Mouse (Mus musculus) kidney, adult 2 months (tissue): Measurements from ENCODE around the gene Cnnm3. TPM values are rescaled to one million over a fixed set of nuclear protein-coding genes. Genes with fewer than 3 reads are reported as not detected.

ENCODE experiments used
- DNase-seq: peaks from one replicate; pipeline ENCODE4 v3.0.0; 2021
- H3K27ac ChIP-seq: fragments of 200-500 bp; 2 replicates; pipeline ENCODE4 v1.5.1; 2012; ENCODE audit warnings: low read depth, low read length, control low read depth, inconsistent platforms; ENCODE audit not compliant: insufficient read depth
- H3K27me3 ChIP-seq: fragments of 200-500 bp; replicated peaks from 2 replicates; pipeline ENCODE4 v1.6.1; 2012; ENCODE audit warnings: mild to moderate bottlenecking, moderate library complexity, low read length, inconsistent platforms; ENCODE audit not compliant: control insufficient read depth, insufficient read depth
- H3K36me3 ChIP-seq: fragments of 200-500 bp; 2 replicates; pipeline ENCODE4 v1.6.1; 2012; ENCODE audit warnings: mild to moderate bottlenecking, moderate library complexity, low read length, inconsistent platforms; ENCODE audit not compliant: control insufficient read depth, insufficient read depth
- H3K4me1 ChIP-seq: fragments of 200-500 bp; 2 replicates; pipeline ENCODE4 v1.6.1; 2011; ENCODE audit warnings: low read length; ENCODE audit not compliant: control insufficient read depth, insufficient read depth
- H3K4me3 ChIP-seq: fragments of 200-500 bp; 2 replicates; pipeline ENCODE4 v1.5.1; 2011; ENCODE audit warnings: mild to moderate bottlenecking, low read depth, low read length, control low read depth; ENCODE audit not compliant: insufficient read depth
- CTCF ChIP-seq: fragments of 200-500 bp; conservative IDR thresholded peaks from 2 replicates; pipeline ENCODE4 v1.5.1; 2011; ENCODE audit warnings: low read depth, mild to moderate bottlenecking, control low read depth, low read length, moderate library complexity, mixed read lengths; ENCODE audit not compliant: insufficient read depth, insufficient read length
- POLR2A ChIP-seq: fragments of 200-500 bp; IDR thresholded peaks from one replicate; pipeline ENCODE4 v1.6.1; 2011; ENCODE audit warnings: low read depth, low read length, control low read depth
- WGBS: fragments of 180-500 bp; shearing (Covaris S2); methylation state at CpG from one replicate; pipeline ENCODE4 v1.1.7; 2018; 5-methylcytosine and 5-hydroxymethylcytosine counted together
- polyA plus RNA-seq: library from polyadenylated mRNA; depleted of rRNA; stranded (reverse); fragments of >200 nt; gene quantifications from 2 replicates; pipeline ENCODE4 v1.2.3, GENCODE M21; 2012

Gene Cnnm3
- polyA plus RNA-seq, 1 experiment: 19.8 TPM

DNA sequence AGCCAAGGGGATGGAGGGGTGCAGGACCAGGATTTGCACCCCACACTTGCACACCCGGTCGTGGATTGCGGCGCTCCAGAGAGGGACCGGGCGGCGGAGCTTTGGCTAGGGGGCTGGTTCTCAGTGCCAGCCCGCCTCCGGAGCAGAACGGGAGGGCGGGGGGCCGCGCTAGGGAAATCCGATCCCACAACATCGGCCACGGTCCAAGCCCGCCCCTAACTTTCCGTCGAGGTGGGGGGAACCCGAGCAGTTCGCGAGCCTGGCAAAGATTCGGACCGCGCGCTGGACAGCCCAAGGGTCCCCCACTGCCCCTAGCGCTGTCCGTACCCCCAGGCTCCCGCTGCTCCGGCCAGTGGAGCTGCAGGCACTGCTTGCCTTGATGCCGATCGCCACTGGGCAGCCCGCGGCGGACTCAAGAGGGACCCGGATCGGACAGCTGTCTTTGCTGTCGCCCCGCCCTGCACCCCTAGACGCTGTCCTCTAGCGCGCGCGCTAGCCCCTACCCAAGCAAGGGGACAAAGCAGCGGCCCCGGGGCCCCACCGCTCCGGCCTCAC, 45.9 kb downstream of the Cnnm3 start:
- no peaks in the 10 kb centered on the region for H3K27me3 ChIP-seq
- peak; percentile 88 for DNase-seq
- H3K27ac ChIP-seq: peak overlapping the region; percentile 86
- peak overlapping the region; percentile 75 for H3K4me3 ChIP-seq
- peaks cover 3% of the 10 kb centered on the region; the same call in 1 of the 2 replicates for H3K4me1 ChIP-seq
- no peaks in the 10 kb centered on the region for H3K36me3 ChIP-seq
- under 1% methylated on average over 48 of the region's 48 CpGs for WGBS
- TF ChIP-seq POLR2A (peak; percentile 11), CTCF (no peak)

- TF ChIP-seq POLR2A (no peak), CTCF (no peak)
- H3K4me3 ChIP-seq: peak within 1 kb of the TSS; percentile 75
- peaks cover 3% of the 10 kb centered on the region; the same call in 1 of the 2 replicates for H3K4me1 ChIP-seq
- DNase-seq: peak; percentile 75
- WGBS: 4% methylated on average over 69 of the region's 69 CpGs
- peak within 1 kb of the TSS; percentile 86 for H3K27ac ChIP-seq
- no peaks in the 10 kb centered on the region for H3K36me3 ChIP-seq
- H3K27me3 ChIP-seq: no peaks in the 10 kb centered on the region
Measured at GRCm38 (mm10) chr1:36558031-36558993, 46.6 kb downstream of the Cnnm3 start, which contains the start of gene Sema4c. TSS of gene Sema4c (minus strand) at chr1:36558349.

- Histone ChIP-seq H3K27me3 (no peaks in the 10 kb centered on the region), H3K27ac (0 out of 2 replicates have a peak overlapping the region, but pooled peaks have one; percentile 0), H3K4me1 (peaks cover 3% of the 10 kb centered on the region; the same call in 1 of the 2 replicates), H3K36me3 (no peaks in the 10 kb centered on the region), H3K4me3 (no peak overlapping the region)
- peak; percentile 41 for DNase-seq
- WGBS: 51% methylated on average over 4 of the region's 4 CpGs
- TF ChIP-seq POLR2A: no peak
- no peak for TF ChIP-seq CTCF
Measured at GRCm38 (mm10) chr1:36559256-36559655, 47.6 kb downstream of the Cnnm3 start.

- H3K36me3 ChIP-seq: no peaks in the 10 kb centered on the region
- DNase-seq: no peak
- peaks cover 5% of the 10 kb centered on the region; the same call in 1 of the 2 replicates for H3K4me1 ChIP-seq
- H3K27ac ChIP-seq: no peak overlapping the region
- TF ChIP-seq POLR2A: no peak
- no peak for TF ChIP-seq CTCF
- no peaks in the 10 kb centered on the region for H3K27me3 ChIP-seq
- no peak overlapping the region for H3K4me3 ChIP-seq
- WGBS: 75% methylated on average over 5 of the region's 5 CpGs
Measured at GRCm38 (mm10) chr1:36559888-36560287, 48.2 kb downstream of the Cnnm3 start.

- Histone ChIP-seq H3K4me3 (no peak overlapping the region), H3K4me1 (peaks cover 5% of the 10 kb centered on the region; the same call in 1 of the 2 replicates), H3K27me3 (no peaks in the 10 kb centered on the region), H3K27ac (no peak overlapping the region; the same call in 1 of the 2 replicates), H3K36me3 (no peaks in the 10 kb centered on the region)
- DNase-seq: peak; percentile 87
- TF ChIP-seq POLR2A: no peak
- TF ChIP-seq CTCF: no peak
- WGBS: 47% methylated on average over 6 of the region's 6 CpGs
Measured at GRCm38 (mm10) chr1:36560903-36561302, 49.2 kb downstream of the Cnnm3 start.

DNA sequence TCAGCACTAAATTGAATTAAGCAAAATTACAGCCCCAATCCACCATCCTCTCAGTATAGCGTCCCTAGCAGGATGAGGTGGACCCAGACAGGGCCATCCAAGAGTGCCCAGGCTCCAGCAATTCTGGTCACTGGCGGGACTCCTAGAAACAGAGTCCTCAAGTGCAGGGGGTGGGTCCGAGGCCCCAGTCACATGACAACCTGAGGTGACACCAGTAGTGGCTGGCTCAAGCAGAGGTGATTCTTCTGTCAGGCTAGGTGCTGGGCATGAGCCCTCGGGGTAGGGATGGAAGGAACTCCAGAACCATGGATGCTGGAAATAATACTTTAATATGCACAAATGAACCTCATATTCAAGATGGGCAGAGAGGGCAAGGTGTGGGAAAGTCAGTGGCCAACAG, 50.7 kb downstream of the Cnnm3 start:
- TF ChIP-seq POLR2A (no peak), CTCF (no peak)
- no peaks in the 10 kb centered on the region for H3K27me3 ChIP-seq
- H3K27ac ChIP-seq: no peak overlapping the region
- DNase-seq: no peak
- no peak overlapping the region for H3K4me3 ChIP-seq
- H3K36me3 ChIP-seq: no peaks in the 10 kb centered on the region
- peaks cover 5% of the 10 kb centered on the region; the same call in 1 of the 2 replicates for H3K4me1 ChIP-seq
- WGBS: 81% methylated on average over 4 of the region's 4 CpGs

DNA sequence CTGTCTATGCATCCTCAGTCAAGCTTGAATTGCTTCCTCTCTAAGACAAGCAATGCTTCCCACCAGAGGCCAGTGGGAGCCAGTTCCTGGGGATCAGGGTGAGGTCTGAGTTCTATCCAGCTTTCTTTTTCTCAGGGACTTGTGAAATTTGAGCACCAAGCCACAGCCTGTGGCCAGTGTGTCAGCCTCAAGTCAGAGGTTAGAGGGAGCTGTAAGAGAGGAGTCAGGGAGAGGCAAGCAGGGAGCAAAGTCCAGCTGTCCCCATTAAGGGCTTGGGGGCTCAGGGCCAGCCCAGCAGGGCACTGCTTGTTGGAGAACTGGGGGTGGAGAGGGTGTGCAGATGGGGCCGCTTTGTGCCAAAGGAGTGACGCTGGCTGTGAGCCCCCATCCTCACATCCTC, 51.5 kb downstream of the Cnnm3 start:
- H3K36me3 ChIP-seq: no peaks in the 10 kb centered on the region
- no peak overlapping the region for H3K27ac ChIP-seq
- H3K27me3 ChIP-seq: no peaks in the 10 kb centered on the region
- DNase-seq: no peak
- no peak overlapping the region for H3K4me3 ChIP-seq
- peaks cover 5% of the 10 kb centered on the region; the same call in 1 of the 2 replicates for H3K4me1 ChIP-seq
- TF ChIP-seq POLR2A (no peak), CTCF (no peak)
- WGBS: 70% methylated on average over 2 of the region's 2 CpGs
